Mouse (Mus musculus) small intestine, adult 2 months (tissue): ENCODE results near the gene Lsm12.

Source experiments
- CTCF ChIP-seq: fragments of 200-500 bp; IDR thresholded peaks from 2 replicates; pipeline ENCODE4 v1.5.1; 2012; ENCODE audit warnings: low read depth, mild to moderate bottlenecking, control low read depth, inconsistent platforms, low read length, moderate library complexity, mixed read lengths; ENCODE audit not compliant: insufficient replicate concordance, insufficient read length; ENCODE audit errors: extremely low read depth
- POLR2A ChIP-seq: fragments of 200-500 bp; IDR thresholded peaks from 2 replicates; pipeline ENCODE4 v1.6.1; 2012; ENCODE audit warnings: low read depth, mild to moderate bottlenecking, control low read depth, inconsistent platforms, low read length, moderate library complexity

DNA sequence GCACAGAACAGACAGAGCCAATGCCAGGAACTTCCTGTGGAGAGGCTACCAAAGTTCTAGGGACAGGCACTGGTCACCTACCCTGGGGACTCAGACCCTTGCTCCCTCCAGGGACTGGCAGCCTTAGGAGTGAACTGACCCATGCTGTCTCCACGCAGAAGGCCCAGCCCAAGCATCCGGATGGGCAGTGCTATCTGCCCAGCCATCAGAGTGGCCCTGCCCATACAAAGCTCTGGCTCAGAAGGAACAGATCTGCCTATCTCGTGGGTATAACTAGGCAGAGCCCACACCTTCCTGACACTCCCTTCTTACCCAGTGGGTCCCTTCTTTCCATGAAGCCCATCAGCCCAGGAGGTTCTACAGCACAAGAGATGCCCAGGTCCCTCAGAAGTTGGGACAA is 25.1 kb upstream of the Lsm12 start:
- TF ChIP-seq CTCF (no peak), POLR2A (no peak)
